Mouse (Mus musculus) adrenal gland, adult 2 months (tissue): ENCODE results near the gene Adprhl1. TPM values are rescaled to one million over a fixed set of nuclear protein-coding genes. Genes with fewer than 3 reads are reported as not detected.

ENCODE experiments used
- DNase-seq: peaks from one replicate; pipeline ENCODE4 v3.0.0; 2021
- microRNA-seq, 2 experiments: library from miRNA; unstranded; fragments of <30 nt; microRNA quantifications; one replicate each; pipeline ENCODE4 v1.2.0; 2021
- polyA plus RNA-seq: library from polyadenylated mRNA; depleted of rRNA; stranded (reverse); fragments of >200 nt; gene quantifications from 2 replicates; pipeline ENCODE4 v1.2.3, GENCODE M21; 2012; rRNA removed
- total RNA-seq, 2 experiments: library from RNA; stranded (reverse); gene quantifications; 2 replicates each; pipeline ENCODE4 v1.2.3; 2021

Gene Adprhl1
- total and polyA plus RNA-seq, 3 experiments, result 0.93 to 5.4 (median 2.0) TPM

GRCm38 (mm10) chr8:13197493-13197892, 56.5 kb downstream of the Adprhl1 start:
- DNase-seq, result no peak

GRCm38 (mm10) chr8:13194818-13195217, 59.1 kb downstream of the Adprhl1 start:
- DNase-seq, result no peak

GRCm38 (mm10) chr8:13190235-13190634, 63.7 kb downstream of the Adprhl1 start:
- no peak for DNase-seq

- DNase-seq, result no peak
Observed at GRCm38 (mm10) chr8:13188857-13189256, 65.1 kb downstream of the Adprhl1 start.

GRCm38 (mm10) chr8:13188052-13188555, 65.9 kb downstream of the Adprhl1 start:
- no peak for DNase-seq

- peak; percentile 65 for DNase-seq
Observed at GRCm38 (mm10) chr8:13187638-13188037, 66.3 kb downstream of the Adprhl1 start.

GRCm38 (mm10) chr8:13187229-13187628, 66.7 kb downstream of the Adprhl1 start:
- DNase-seq, result no peak

GRCm38 (mm10) chr8:13186819-13187218, 67.1 kb downstream of the Adprhl1 start:
- no peak for DNase-seq

GRCm38 (mm10) chr8:13181691-13181976, 72.3 kb downstream of the Adprhl1 start:
- DNase-seq, result no peak

- peak; percentile 69 for DNase-seq
Observed at GRCm38 (mm10) chr8:13180911-13181690, 72.9 kb downstream of the Adprhl1 start.

- no peak for DNase-seq
Observed at GRCm38 (mm10) chr8:13180408-13180807, 73.6 kb downstream of the Adprhl1 start.

GRCm38 (mm10) chr8:13179948-13180347, 74.0 kb downstream of the Adprhl1 start:
- DNase-seq, result no peak

GRCm38 (mm10) chr8:13179482-13179881, 74.5 kb downstream of the Adprhl1 start:
- no peak for DNase-seq

GRCm38 (mm10) chr8:13178137-13178536, 75.8 kb downstream of the Adprhl1 start:
- no peak for DNase-seq

GRCm38 (mm10) chr8:13177173-13177852, 76.6 kb downstream of the Adprhl1 start:
- no peak for DNase-seq

- DNase-seq, result no peak
Observed at GRCm38 (mm10) chr8:13175650-13176049, 78.3 kb downstream of the Adprhl1 start.

GRCm38 (mm10) chr8:13174811-13175210, 79.2 kb downstream of the Adprhl1 start:
- no peak for DNase-seq

- DNase-seq, result no peak
Observed at GRCm38 (mm10) chr8:13174305-13174704, 79.7 kb downstream of the Adprhl1 start.

Small RNAs within 50 kb of the gene (microRNA-seq; reads per million reads assigned to microRNA genes)
- gene Mir1968, result 25.2 to 44.6 reads per million in 2 experiments

Other genes starting within 250 kb of the Adprhl1 start
- gene F7, start 228.1 kb downstream of the Adprhl1 start, total RNA-seq, result 1 to 10 TPM in 1 of 2 experiments, under 1 TPM in 1; 0.24 to 1.8 TPM
- gene F7, start 228.1 kb downstream of the Adprhl1 start, polyA plus RNA-seq, result 0.12 and 0.33 TPM in 2 replicates
- 1 to 10 TPM in 1 of 2 experiments, under 1 TPM in 1; 0.66 to 4.1 TPM for gene F10, start 216.9 kb downstream of the Adprhl1 start, total RNA-seq
- 0.17 and 0.52 TPM in 2 replicates for gene F10, start 216.9 kb downstream of the Adprhl1 start, polyA plus RNA-seq
- under 1 TPM in 1 of 2 experiments, not detected in 1; 0.75 TPM for gene Proz, start 193.2 kb downstream of the Adprhl1 start, total RNA-seq
- gene Proz, start 193.2 kb downstream of the Adprhl1 start, polyA plus RNA-seq, result 0.16 TPM in 1 of 2 replicates, not detected in the other
- gene Pcid2, start 148.7 kb downstream of the Adprhl1 start, total RNA-seq, result 10 to 100 TPM; 22.1 to 23.7 TPM
- gene Pcid2, start 148.7 kb downstream of the Adprhl1 start, polyA plus RNA-seq, result 27.2 and 28.3 TPM in 2 replicates
- gene Cul4a, start 148.5 kb downstream of the Adprhl1 start, total RNA-seq, result 100 to 1,000 TPM; 108 to 127 TPM
- gene Cul4a, start 148.5 kb downstream of the Adprhl1 start, polyA plus RNA-seq, result 123 and 132 TPM in 2 replicates
- gene Lamp1, start 95.0 kb downstream of the Adprhl1 start, total RNA-seq, result 100 to 1,000 TPM; 476 to 520 TPM
- 336 and 366 TPM in 2 replicates for gene Lamp1, start 95.0 kb downstream of the Adprhl1 start, polyA plus RNA-seq
- gene Grtp1, start 53.5 kb downstream of the Adprhl1 start, total RNA-seq, result 10 to 100 TPM; 10.8 to 16.4 TPM
- gene Grtp1, start 53.5 kb downstream of the Adprhl1 start, polyA plus RNA-seq, result 10.1 and 12.5 TPM in 2 replicates
- gene Dcun1d2, start 34.0 kb upstream of the Adprhl1 start, total RNA-seq, result 10 to 100 TPM; 28.3 to 36.2 TPM
- gene Dcun1d2, start 34.0 kb upstream of the Adprhl1 start, polyA plus RNA-seq, result 23.3 and 24.9 TPM in 2 replicates
- 10 to 100 TPM; 27.1 to 35.5 TPM for gene Tmco3, start 34.0 kb upstream of the Adprhl1 start, total RNA-seq
- 41.1 and 44.8 TPM in 2 replicates for gene Tmco3, start 34.0 kb upstream of the Adprhl1 start, polyA plus RNA-seq
- 10 to 100 TPM; 62.7 to 67.1 TPM for gene Tfdp1, start 84.6 kb upstream of the Adprhl1 start, total RNA-seq
- 12.6 and 15.3 TPM in 2 replicates for gene Tfdp1, start 84.6 kb upstream of the Adprhl1 start, polyA plus RNA-seq
- gene Atp4b, start 142.7 kb upstream of the Adprhl1 start, total RNA-seq, result under 1 TPM in 1 of 2 experiments, not detected in 1; 0.69 TPM
- gene Atp4b, start 142.7 kb upstream of the Adprhl1 start, polyA plus RNA-seq, result 0.43 and 1.2 TPM in 2 replicates
- gene Grk1, start 150.9 kb upstream of the Adprhl1 start, total RNA-seq, result not detected
- not detected in 2 replicates for gene Grk1, start 150.9 kb upstream of the Adprhl1 start, polyA plus RNA-seq
- gene Tmem255b, start 181.0 kb upstream of the Adprhl1 start, total RNA-seq, result 1 to 10 TPM in 1 of 2 experiments, under 1 TPM in 1; 0.49 to 1.4 TPM
- gene Tmem255b, start 181.0 kb upstream of the Adprhl1 start, polyA plus RNA-seq, result 3.2 and 5.7 TPM in 2 replicates
- 100 to 1,000 TPM; 127 to 450 TPM for gene Gas6, start 240.3 kb upstream of the Adprhl1 start, total RNA-seq
- gene Gas6, start 240.3 kb upstream of the Adprhl1 start, polyA plus RNA-seq, result 260 and 429 TPM in 2 replicates